Mouse (Mus musculus) layer of hippocampus, adult 11-12 months (tissue): ENCODE results near the gene Rtn4rl1.

Experiments used
- DNase-seq: peaks from one replicate; pipeline ENCODE4 v3.0.0; 2022; ENCODE audit warnings: low spot score

Rtn4rl1 gene

DNA sequence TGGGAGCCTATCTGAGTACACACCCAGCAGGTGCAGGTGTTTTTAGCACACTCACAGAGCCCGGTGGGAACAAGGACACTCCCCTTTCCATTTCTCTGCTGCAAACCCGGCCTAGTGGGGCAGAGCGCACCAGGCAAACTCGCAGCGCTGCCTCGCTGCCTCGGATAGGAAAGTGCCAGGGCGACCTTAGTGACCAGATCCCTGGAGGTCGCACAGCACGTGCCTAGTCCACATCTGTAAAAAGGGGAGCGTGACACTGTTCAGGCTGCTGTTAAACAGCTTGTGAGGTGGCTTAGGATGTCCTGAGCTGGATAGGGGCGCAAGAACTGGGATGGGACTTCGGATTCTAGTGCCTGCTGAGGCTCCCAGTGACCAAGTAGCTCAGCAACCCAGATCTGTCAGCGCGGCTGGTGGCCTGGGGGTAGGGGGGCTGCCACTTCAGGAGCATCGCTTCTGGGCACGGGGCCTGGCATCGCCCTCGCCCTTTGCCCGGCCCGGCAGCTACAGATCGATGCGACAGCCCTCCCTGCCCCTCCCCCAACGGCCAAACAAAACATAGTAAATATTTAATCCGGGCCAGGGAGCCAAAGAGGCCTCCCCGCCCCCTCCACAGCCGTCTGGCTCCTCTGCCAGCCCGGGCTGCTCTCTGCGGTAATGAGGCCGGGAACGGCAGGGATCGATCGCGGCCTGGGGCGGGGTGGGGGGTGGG is 19.9 kb downstream of the Rtn4rl1 start:
- no peak for DNase-seq

DNA sequence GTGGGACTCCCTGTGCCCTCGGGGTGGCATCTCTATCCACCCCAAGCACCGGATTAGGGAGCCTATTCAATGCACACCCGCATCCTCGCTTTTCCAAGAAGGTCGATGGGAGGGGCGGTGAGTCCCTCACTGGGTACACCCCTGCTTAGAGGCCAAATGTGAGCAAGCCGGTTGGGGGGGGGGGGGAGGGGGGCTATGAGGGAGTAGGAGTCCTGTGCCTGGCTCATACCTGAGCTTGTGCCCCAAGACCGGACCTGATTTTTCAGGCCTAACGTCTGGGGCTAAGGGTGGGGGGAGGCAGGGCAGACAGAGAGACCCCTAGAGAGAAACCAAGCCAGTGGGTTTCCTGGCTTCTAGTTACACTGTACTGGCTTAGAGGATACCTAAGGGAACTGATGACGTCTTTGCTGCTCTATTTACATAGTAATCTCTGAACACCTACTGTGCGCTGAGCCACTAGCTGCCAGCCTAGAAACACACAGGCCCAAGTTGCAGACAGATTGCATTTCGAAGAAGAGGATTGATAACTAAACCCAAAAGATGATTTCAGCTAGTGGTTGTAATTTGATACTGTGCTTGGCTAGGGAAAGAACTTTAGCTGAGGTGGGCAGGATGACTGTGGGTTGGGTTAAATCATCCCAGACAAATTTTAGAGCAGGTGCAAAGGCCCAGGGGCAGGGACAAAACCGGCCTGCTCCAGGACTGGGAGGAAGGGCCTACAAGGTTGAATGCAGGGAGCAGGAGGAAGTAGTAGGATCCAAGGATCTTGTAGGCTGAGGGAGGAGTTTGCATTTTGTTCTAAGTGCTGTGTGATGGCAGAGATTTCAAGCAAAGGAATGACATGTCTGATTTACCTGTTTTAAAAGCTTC is 20.7 kb downstream of the Rtn4rl1 start:
- DNase-seq, result no peak

DNA sequence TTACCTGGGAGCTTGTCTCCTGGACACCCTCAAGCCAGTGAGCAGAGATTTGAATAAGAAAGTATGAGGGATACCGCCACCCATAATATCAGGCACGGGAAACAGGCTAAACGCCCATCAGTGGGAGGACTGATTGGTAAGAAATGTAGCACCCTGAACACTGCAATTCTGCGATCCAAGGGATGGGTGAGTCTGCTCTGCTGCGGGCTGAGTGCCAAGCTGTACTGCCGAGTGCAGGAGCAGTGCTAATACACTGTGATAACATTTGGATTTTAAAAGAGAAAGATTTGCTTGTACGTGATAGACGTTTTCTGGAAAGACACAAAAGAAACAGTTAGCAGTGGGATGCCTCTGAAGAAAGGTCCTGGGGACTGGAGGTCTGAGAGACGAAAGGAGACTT is 26.5 kb downstream of the Rtn4rl1 start:
- DNase-seq, result peak; percentile 70

DNA sequence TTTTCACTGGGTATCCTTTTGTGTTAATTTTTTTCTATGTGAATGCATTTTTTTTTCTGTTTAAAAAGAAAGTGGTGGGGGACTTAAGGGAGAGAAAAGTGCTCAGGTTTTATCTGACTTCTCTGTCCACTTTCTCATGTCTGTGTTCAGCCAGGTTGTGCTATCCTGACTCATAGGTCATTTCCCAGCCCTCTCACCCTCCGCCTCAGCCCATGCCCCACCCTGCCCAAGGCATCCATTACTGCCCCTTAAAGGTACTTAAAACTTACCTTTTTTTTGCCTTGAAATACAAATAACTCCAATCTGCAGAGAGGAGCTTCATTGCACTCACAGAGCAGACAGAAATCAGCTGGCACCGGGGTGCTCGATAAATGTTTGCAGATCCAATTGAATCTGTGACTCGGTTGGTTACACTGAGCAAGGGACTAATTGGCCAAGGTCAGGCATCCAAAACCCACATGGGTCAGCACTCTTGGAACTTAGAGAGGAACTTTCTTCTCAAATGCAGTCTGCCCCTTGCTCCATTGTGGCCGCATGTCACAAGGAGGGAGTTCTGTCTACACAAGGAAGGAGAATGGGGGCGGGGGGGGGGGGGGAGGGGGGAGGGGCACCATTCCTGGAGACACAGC is 27.0 kb downstream of the Rtn4rl1 start:
- no peak for DNase-seq

DNA sequence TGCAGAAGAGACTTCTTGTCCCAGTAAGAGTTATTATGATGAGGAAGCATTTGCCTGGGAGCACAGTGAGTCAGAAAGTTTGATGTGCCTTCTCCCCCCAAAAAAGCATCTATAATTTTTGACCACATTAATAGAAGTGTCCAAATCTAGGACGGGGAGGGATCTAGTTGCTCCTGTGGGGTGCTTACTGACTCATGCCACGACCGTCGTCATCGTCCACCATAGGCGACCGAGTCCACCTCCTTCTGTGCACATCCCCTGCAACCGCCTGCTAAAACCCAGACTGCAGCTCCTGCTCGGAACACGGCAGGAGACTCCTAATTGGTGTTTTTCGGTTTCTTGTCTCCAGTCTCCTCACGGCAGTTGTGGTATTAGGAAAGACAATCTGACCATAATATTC is 30.5 kb downstream of the Rtn4rl1 start:
- no peak for DNase-seq

DNA sequence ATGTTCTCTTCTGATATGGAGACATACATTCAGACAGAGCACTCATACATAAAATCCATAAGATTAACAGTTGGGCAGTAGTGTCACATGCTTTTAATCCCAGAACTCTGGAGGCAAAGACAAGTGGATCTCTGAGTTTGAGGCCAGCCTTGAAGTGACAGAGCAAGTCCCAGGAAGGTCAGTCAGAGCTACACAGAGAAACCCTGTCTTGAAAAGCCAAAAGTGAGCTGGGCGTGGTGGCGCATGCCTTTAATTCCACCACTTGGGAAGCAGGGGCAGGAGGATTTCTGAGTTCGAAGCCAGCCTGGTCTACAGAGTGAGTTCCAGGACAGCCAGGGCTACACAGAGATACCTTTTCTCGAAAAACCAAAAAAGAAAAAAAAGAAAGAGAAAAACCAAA is 31.3 kb downstream of the Rtn4rl1 start:
- no peak for DNase-seq

DNA sequence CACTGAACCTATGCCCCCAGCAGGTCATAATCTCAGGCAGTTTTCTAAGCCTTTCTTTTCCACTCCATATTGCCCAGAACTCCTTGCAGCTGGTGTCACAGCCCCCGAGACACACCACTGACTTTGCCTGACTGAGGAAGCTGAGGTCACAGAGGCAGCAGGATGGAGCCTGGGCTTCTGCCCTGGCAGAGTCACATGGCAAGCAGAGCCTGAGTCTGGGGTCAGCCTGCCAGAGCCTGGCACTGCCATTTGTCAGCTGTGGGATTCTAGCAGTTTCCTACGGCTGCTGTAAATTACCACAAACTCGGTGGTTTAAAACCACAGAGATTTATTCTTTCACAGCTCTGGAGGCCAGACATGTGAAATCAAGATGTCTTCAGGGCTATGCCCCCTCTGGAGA is 34.0 kb downstream of the Rtn4rl1 start:
- no peak for DNase-seq

DNA sequence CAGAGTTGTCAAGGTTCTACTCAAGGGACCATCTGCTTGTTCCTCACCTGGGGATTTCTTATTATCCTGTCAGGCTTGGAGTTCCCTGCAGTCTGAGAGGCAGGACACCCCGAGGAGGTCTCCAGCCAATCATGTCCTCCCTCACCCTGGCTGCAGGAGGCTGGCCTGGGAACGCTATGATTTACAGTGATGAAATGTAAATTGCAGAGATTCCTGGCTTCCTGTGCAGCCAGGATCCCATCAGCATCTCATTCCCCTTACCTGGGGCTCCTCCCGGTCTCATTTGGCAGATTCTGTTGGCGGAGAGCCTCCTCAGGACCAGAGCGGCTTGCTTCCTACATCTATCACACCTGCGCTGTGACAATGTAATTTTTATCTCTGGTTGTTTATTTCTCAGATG is 35.7 kb downstream of the Rtn4rl1 start:
- no peak for DNase-seq

DNA sequence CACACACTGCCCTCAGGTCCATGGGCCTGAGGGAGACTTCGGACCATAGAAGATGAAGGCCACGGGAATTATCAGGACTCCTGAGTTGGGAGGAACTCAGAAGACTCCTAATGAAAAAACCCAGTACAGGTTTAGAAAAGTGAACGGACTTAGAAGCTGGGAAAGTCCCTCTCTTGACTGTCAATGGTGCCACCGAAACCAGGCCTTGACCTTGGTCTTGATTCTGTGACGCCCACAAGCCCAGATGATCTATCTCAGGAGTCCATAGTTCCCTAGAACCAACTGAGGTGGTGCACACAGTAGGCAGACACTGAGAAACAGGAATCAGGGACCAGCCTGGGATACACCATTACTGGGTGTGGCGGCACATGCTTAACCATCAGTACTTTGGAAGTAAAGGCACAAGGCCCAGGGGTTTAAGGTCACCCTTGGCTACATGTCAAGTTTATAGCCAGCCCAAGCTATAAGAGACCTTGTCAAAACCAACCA is 36.7 kb downstream of the Rtn4rl1 start:
- DNase-seq, result no peak

DNA sequence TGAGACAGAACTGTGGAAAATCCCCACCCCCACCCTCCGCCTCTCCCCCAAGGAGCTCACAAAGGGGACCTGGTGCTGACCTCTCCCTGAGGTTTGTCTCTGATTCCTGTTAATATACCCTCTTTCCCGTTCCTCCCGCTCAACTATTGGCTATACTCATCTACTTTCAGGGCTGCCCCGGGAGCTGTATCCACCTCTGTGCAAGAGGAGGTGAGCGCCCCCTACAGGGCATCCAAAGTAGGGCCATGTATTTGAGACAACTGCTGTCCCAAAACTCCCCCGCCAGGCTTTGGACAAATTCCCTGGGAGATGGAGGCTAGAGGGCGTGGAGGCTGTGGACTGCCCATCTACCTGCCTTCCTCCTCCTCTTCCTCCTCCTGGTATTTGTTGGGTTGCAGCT is 38.2 kb downstream of the Rtn4rl1 start:
- peak; percentile 71 for DNase-seq

DNA sequence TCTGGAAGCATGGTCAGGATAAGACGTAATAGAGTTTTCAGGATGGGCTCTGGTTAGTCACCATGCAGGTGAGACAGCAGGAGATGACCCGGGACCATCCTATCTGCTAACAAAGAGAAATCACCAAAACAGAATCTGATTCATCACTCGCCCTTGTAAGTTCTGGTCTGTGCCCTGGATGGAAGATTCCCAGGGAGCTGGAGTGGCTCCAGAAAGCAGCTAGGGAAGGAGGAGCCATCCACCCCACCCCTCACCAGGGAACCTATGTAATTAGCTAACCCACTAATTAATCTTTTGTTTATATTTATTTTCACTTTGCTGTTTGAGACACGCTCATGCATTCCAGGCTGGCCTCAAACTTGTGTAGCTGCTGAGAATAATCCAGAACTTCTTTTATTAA is 38.9 kb downstream of the Rtn4rl1 start:
- no peak for DNase-seq

DNA sequence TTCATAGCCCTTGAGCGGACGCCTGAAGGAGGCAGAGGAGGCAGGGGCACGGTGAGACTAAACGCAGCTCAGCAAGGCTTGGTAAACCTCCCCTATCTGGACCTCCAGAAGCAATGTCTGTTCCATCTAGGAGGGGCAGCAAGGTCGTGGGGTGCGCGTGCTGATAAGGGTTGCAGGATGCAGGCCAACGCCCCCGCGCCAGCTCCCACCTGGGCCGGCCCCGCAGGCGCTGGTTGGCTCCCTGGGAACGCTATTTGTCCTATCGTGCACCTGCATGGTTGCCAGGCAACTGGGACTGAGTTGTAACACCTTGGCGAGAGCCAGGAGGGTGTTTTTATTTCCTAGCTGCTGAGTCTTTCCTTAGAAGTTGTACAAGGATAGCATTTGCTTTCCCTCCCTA is 41.2 kb downstream of the Rtn4rl1 start:
- peak; percentile 53 for DNase-seq

DNA sequence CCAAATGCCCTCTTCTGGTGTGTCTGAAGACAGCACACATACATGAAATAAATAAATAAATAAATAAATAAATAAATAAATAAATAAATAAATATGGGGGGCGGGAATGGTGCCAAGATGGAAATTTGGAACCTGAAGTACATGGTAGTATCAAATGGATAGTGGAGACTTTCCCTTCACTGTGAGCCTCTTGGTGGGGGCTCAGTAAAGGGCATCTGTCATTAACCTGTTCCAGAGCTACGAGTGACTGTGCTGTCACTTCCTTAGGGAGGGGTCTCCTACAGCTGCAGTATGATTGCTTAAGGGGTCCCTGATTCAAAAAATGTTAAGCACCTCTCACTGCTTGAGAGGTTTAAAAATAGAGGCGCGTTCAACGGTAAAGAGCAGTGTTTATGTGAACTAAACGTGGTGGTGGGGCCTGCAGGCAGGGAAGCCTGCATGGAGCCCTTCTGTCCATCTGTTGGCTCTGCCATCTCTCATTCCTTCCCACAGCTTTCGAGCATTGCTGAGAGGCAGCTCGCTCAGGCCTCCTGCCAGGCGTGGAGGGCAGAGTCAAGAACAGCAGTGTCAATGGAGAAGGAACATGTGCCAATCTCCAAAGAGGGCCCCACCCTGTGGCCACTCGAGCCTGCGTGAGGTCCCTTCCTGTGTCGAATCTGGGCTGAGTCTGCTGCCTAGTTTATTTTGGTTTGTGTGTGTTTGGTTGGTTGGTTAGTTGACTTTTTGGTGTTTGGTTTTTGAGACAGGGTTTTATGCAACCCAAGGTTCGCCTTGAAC is 46.8 kb downstream of the Rtn4rl1 start:
- DNase-seq, result no peak

DNA sequence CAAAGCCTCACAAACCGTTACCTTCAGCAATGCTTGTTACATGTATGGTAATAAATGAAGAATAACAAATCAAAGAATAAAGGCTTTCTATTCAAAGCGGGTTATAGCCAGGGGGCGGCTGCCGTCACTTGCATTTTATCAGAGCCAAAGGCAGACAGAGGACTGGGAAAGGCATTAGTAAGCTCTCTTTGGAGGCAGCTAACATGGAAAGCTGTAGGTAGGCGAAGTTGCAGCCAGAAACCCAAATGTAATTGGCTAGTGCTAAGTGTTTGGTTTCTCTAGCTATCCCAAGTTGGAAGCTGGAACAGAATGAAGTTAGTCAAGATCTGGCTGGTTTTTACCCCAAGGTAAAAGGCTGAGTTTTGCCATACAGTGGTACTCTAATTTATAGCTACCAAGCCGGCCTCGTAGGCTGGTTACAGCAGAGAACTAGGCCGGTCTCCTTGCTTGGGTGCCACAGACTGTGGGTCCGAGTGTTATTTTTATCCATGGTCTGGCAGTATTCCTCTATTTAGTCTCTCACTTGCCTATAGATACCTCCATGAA is 49.2 kb downstream of the Rtn4rl1 start:
- no peak for DNase-seq

DNA sequence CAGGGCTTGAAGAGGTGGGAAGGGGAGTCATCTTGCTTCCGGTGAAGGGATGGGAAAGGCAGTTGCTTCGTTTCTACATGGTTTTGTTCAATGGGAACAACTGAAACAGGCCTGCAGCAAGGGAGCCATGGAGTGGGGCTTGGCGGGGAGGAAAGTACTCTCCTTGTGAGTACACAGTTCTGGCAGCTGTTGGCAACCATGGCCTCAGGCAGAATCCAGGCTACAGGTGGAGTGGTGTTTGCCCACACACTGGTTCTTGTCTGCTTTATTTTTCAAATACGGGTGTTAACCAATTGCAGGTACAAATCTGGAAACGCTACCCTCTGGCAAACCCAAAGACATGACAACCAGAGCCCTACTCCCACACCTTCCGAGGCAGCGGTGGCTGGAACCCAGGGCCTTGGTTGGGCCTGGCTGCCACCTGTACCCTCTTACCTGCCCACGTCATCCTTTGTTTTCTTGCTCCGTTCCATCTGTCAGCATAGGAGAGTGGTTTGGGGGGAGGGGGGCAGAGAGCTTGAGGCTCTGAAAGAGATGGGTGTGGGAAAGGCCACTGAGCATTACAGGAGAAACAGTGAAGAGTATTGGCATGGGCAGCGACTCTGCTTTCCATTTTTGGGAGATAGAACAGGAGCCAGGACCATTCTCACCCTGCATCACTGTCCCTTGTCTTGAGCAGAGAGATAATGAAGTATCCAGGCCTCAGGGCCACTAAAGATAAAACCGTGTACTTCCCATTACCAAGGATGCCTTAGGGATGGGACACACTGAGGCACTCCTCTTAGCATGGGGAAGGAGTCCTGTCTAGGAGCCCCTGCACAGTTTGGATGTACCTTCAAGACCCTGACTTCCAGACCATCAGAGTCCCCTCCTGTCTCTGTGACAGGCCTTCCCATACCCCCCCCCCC is 51.0 kb downstream of the Rtn4rl1 start:
- no peak for DNase-seq

DNA sequence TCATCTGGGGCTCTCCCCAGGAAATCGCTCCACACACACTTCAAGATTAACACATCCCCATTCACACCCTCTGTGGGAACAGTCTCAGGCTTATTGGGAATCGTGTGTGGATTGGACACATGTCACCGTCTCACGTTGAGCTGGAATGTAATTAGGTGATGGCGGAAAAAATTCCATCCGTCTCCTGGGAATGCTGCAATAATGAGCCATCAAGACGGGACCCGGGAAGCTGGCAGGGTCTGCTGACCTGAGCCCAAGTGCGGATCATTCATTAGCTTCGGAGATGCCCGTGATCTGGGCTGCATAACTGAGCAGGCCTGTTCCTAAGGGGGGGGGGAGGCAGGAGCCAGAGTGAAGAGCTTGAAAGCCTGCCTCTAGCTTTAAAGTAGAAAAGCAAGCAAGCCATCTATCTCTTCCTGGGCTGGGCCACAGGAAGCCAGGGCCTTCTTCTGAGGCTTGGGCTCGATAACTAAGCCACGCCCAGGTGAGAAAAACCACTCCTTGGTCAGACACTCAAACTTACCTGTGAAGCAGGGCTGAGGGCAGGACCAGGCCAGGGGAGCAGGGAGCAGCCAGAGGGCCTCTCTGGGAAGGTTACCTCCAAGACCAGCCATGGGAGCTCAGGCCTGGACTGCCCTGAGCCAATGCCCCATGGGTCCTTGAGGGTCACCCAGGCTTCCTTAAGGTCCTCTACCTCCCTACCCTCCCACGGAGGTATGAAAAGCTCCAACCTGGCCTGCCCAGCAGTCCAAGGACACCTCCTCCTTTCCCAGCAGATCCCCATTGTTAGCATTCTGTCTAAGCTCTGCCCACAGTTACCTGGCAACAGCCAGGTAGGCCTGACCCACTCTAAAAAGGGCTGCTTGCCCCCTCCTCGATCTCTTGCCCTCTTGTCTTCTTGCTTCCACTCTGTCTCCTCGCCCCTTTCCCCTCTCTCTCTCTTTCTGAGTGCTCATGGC is 52.1 kb downstream of the Rtn4rl1 start:
- no peak for DNase-seq

DNA sequence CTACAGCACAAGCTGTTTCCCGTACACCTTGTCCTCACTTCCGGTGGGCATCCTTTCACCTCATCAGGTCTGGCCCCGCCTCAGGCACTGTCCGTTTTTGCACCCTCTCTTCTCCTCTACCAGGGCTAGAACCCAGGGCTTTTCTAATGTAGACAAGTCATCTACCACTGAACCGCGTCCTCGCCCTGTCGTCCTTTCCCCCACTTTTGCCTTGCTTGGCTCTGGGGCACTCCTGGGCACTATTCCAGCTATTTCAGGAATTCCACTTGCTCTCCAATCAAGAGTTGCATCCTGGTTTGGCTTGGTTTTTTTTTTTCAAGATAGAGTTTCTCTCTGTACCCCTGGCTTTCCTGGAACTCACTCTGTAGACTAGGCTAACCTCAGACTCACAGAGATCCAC is 53.0 kb downstream of the Rtn4rl1 start:
- DNase-seq, result no peak

DNA sequence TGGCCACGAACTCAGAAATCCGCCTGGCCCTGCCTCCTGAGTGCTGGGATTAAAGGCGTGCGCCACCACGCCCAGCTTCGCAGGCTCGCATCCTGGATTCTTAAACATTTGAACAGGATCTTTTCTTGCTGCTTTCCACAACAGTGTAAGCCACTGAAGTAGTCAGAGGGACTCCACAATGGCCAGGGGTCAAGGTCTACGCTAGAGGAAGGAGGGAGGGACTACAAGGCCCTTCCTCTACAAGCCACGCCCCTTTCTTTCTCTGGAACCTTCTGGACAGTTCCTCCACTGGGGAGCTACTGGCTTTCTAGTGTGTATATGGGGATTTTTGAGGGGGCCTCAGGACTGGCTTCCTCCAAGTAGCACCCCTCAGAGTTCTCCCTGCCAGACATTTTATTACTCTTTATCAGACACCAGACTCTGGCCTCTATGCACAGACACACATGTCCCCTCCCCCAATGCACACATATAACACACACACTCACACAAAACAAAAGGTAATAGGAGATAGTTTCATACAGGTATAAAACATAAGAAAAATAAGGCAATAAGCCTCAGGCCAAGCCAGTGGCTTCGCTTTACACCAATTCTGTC is 53.7 kb downstream of the Rtn4rl1 start:
- no peak for DNase-seq

DNA sequence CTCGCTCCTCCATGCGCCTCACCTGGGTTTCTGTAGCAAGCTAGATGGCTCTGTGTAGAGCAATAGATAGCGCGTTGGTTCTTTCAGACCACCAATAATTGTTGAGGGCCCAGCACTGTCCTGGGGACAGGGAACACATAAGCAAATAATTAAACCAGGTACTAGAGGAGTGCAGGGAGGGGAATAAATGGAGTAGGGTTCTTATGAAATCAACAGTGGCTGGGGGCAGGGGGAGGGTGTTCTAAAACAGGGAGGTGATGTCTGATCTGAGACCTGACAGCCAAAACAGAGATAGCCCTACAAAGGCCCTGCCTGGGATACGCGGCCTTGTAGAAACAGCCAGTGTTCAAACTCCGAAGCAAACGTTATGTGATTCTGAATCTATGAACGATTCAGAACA is 56.0 kb downstream of the Rtn4rl1 start:
- no peak for DNase-seq
